Mouse (Mus musculus): ENCODE measurements at regions not wholly inside any gene's neighbourhood (a gene's known extent, or its start where the extent isn't known, plus 50 kb on each side); places are given as distances from the start of the nearest gene placed in this dataset.

DNA sequence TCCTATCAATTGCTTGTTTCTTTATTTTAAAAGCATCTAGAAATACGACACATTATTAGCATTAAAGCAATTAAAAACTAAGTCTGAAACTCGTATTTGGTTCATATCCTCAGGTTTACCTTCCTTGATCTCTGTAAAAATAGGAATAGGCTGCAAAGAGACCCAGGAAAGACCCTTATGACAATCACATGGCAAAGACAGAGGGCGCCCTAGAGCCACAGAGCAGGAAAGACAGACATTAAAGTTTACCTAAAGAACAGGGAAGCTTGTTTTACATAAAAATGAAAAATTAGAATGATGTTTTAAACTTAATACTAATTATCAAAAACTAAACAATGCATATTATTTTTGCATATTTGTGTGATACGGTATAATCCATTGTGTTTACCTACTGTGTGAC lies 153.2 kb downstream of the Usp25 start:
- Histone ChIP-seq H3K27me3 (ENCODE audit: control insufficient read depth, insufficient read depth, low read length) (no peaks in the 10 kb centered on the region), H3K4me3 (ENCODE audit: low read depth, low read length) (no peak overlapping the region), H3K27ac (ENCODE audit: low read depth) (no peak overlapping the region), H3K4me2 (ENCODE audit: low read depth, low read length) (no peak overlapping the region), H3K9me3 (replicated peaks; ENCODE audit: control insufficient read depth, low read length) (no peaks in the 10 kb centered on the region), H3K9ac (replicated peaks; ENCODE audit: low read depth, low read length) (no peak overlapping the region), H3K36me3 (replicated peaks; ENCODE audit: control insufficient read depth, insufficient read depth, low read length) (no peaks in the 10 kb centered on the region), H3K4me1 (ENCODE audit: control insufficient read depth, insufficient read depth) (no peaks in the 10 kb centered on the region)
- ATAC-seq (ENCODE audit: insufficient read depth, low read depth) = no peak
- WGBS = 58% methylated on average over 4 of the region's 4 CpGs
- TF ChIP-seq CTCF (IDR thresholded peaks at IDR 0.05; ENCODE audit: low read depth) (peak; percentile 42), EP300 (IDR thresholded peaks at IDR 0.05; ENCODE audit: low read depth) (no peak)
- DNase-seq (ENCODE audit: low spot score) = no peak

- DNase-seq (ENCODE audit: low spot score) (peak; percentile 56), ATAC-seq (ENCODE audit: insufficient read depth, low read depth) (peak; percentile 71)
- no peak overlapping the region for H3K27ac ChIP-seq (ENCODE audit: low read depth)
- no peak overlapping the region for H3K4me3 ChIP-seq (ENCODE audit: low read depth, low read length)
- H3K9ac ChIP-seq (replicated peaks; ENCODE audit: low read depth, low read length) = no peak overlapping the region
- H3K4me1 ChIP-seq (ENCODE audit: control insufficient read depth, insufficient read depth) = no peaks in the 10 kb centered on the region
- no peak overlapping the region for H3K4me2 ChIP-seq (ENCODE audit: low read depth, low read length)
- no peaks in the 10 kb centered on the region for H3K27me3 ChIP-seq (ENCODE audit: control insufficient read depth, insufficient read depth, low read length)
- H3K9me3 ChIP-seq (replicated peaks; ENCODE audit: control insufficient read depth, low read length) = no peaks in the 10 kb centered on the region
- peak; percentile 88 for TF ChIP-seq EP300 (IDR thresholded peaks at IDR 0.05; ENCODE audit: low read depth)
- TF ChIP-seq CTCF (IDR thresholded peaks at IDR 0.05; ENCODE audit: low read depth) = no peak
- WGBS = 34% methylated on average over 8 of the region's 8 CpGs
- H3K36me3 ChIP-seq (replicated peaks; ENCODE audit: control insufficient read depth, insufficient read depth, low read length) = no peaks in the 10 kb centered on the region
These were observed 159.7 kb downstream of the Usp25 start for GRCm38 (mm10) chr16:77173026-77173692.

GRCm38 (mm10) chr16:77174744-77175432 lies 161.4 kb downstream of the Usp25 start:
- no peak for TF ChIP-seq CTCF (IDR thresholded peaks at IDR 0.05; ENCODE audit: low read depth)
- TF ChIP-seq EP300 (IDR thresholded peaks at IDR 0.05; ENCODE audit: low read depth) = no peak
- no peak for ATAC-seq (ENCODE audit: insufficient read depth, low read depth)
- H3K4me1 ChIP-seq (ENCODE audit: control insufficient read depth, insufficient read depth) = no peaks in the 10 kb centered on the region
- no peak overlapping the region for H3K9ac ChIP-seq (replicated peaks; ENCODE audit: low read depth, low read length)
- no peak overlapping the region for H3K27ac ChIP-seq (ENCODE audit: low read depth)
- H3K9me3 ChIP-seq (replicated peaks; ENCODE audit: control insufficient read depth, low read length) = no peaks in the 10 kb centered on the region
- no peak overlapping the region for H3K4me3 ChIP-seq (ENCODE audit: low read depth, low read length)
- no peak overlapping the region for H3K4me2 ChIP-seq (ENCODE audit: low read depth, low read length)
- no peaks in the 10 kb centered on the region for H3K27me3 ChIP-seq (ENCODE audit: control insufficient read depth, insufficient read depth, low read length)
- DNase-seq (ENCODE audit: low spot score) = no peak
- no peaks in the 10 kb centered on the region for H3K36me3 ChIP-seq (replicated peaks; ENCODE audit: control insufficient read depth, insufficient read depth, low read length)
- 66% methylated on average over 7 of the region's 7 CpGs for WGBS

- Histone ChIP-seq H3K4me3 (ENCODE audit: low read depth, low read length) (no peak overlapping the region), H3K9ac (replicated peaks; ENCODE audit: low read depth, low read length) (no peak overlapping the region), H3K4me1 (ENCODE audit: control insufficient read depth, insufficient read depth) (no peaks in the 10 kb centered on the region), H3K27me3 (ENCODE audit: control insufficient read depth, insufficient read depth, low read length) (no peaks in the 10 kb centered on the region), H3K9me3 (replicated peaks; ENCODE audit: control insufficient read depth, low read length) (no peaks in the 10 kb centered on the region), H3K27ac (ENCODE audit: low read depth) (no peak overlapping the region), H3K36me3 (replicated peaks; ENCODE audit: control insufficient read depth, insufficient read depth, low read length) (no peaks in the 10 kb centered on the region), H3K4me2 (ENCODE audit: low read depth, low read length) (no peak overlapping the region)
- WGBS = 39% methylated on average over 2 of the region's 2 CpGs
- ATAC-seq (ENCODE audit: insufficient read depth, low read depth) (no peak), DNase-seq (ENCODE audit: low spot score) (no peak)
- TF ChIP-seq EP300 (IDR thresholded peaks at IDR 0.05; ENCODE audit: low read depth) (no peak), CTCF (IDR thresholded peaks at IDR 0.05; ENCODE audit: low read depth) (no peak)
These were observed 167.5 kb downstream of the Usp25 start for GRCm38 (mm10) chr16:77180990-77181389.

All from heart, postnatal 0 days (tissue).